Mouse (Mus musculus) gastrocnemius, adult 2 months (tissue): Measurements from ENCODE around the gene Shox2. TPM values are rescaled to one million over a fixed set of nuclear protein-coding genes. Genes with fewer than 3 reads are reported as not detected.

Experiments
- DNase-seq: peaks from one replicate; pipeline ENCODE4 v3.0.0; 2022
- H3K27ac ChIP-seq: fragments of 200-600 bp; 2 replicates; pipeline ENCODE4 v1.8.1; 2022; ENCODE audit warnings: mild to moderate bottlenecking
- H3K4me3 ChIP-seq: fragments of 200-600 bp; 2 replicates; pipeline ENCODE4 v1.8.1; 2022; ENCODE audit warnings: mild to moderate bottlenecking, moderate library complexity
- CTCF ChIP-seq: fragments of 200-600 bp; IDR thresholded peaks from 2 replicates; pipeline ENCODE4 v1.8.1; 2022; ENCODE audit warnings: antibody characterized with exemption, mild to moderate bottlenecking, moderate library complexity
- intact Hi-C: fragments of 180-260 bp; cut with DNase I; formaldehyde crosslinking; loops from one replicate; pipeline ENCODE4 v1.15.1; 2025
- long read RNA-seq, 2 experiments: library from polyadenylated mRNA; stranded (forward); transcript quantifications; one replicate each; pipeline ENCODE4 v2.0.0; 2021
- total RNA-seq, 2 experiments: library from RNA; stranded (reverse); gene quantifications; 2 replicates each; pipeline ENCODE4 v1.2.3; 2021

Gene Shox2
- total RNA-seq, result 1 to 10 TPM; 1.4 to 2.3 TPM
- long read RNA-seq, experiment 1, partial matches to known transcripts, result 0 of 4 reads
- long read RNA-seq, experiment 1, other reads (novel, unspliced or antisense), result 1 of 4 reads
- long read RNA-seq, experiment 2, partial matches to known transcripts, result 0 of 3 reads
- long read RNA-seq, experiment 2, other reads (novel, unspliced or antisense), result 2 of 3 reads

DNA sequence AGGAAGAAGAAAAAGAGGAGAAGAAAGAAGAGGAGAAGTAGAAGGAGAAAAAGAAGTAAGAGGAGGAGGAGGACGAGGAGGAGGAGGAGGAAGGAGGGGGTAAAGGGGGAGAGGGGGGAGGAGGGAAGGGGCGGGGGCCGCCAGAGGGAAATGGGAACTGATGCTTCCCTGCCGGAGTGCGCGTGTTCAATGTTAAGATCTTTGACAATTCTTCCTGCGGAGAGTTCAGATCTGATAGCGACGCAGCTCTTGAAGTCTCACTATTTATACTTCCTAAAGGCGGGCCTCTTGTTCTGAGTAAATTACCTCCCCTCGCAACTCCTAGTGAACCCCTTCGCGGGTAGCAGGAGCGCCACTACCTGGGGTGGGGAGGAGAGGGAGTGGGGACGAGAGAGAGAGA is at the start of gene Shox2:
Shox2 (minus strand) TSS at position 66 of the 400 bp plus-strand sequence.
- peak within 1 kb of the TSS; percentile 74 for H3K4me3 ChIP-seq
- H3K27ac ChIP-seq, result peak within 1 kb of the TSS; percentile 84
- DNase-seq, result peak; percentile 26
- TF ChIP-seq CTCF, result no peak
- intact Hi-C loops, result no loop called here

DNA sequence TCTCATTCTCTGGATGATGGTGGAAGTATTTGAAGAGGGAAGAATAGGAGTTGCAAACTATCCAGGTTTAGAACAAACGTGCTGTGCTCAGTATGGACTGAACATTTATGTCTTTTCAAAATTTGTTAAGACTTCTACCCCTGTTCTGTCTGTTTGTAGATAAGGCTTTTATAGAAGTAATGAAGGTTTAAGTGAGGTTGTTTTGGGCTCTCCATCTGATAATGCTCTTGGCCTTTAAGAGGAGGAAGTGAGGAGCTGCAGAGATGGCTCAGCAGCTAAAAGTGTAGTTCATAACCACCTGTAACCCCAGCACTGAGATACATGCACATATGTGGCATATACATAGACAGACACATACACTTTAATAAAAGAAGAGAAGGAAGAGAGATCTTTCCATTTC is 15.2 kb upstream of the Shox2 start:
- no peak for TF ChIP-seq CTCF
- intact Hi-C loops, result no loop called here
- H3K4me3 ChIP-seq, result no peak overlapping the region
- H3K27ac ChIP-seq, result no peak overlapping the region
- no peak for DNase-seq

DNA sequence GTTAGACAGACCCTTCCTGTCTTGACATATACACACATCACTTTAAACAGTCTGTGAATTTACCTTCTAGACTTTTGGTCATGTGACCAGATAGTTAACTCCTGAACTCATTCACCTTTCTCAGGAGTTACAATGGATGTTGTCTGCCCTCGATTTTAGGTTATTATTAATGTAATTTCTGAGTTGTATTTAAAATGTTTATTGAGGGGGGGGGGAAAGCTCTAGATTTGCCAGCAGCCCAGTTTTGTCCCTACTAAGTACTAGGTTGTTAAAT is 4.7 kb upstream of the Shox2 start:
- DNase-seq, result no peak
- Histone ChIP-seq H3K4me3 (peak overlapping the region; percentile 83), H3K27ac (peak overlapping the region; percentile 85)
- no peak for TF ChIP-seq CTCF
- intact Hi-C loops, result no loop called here

DNA sequence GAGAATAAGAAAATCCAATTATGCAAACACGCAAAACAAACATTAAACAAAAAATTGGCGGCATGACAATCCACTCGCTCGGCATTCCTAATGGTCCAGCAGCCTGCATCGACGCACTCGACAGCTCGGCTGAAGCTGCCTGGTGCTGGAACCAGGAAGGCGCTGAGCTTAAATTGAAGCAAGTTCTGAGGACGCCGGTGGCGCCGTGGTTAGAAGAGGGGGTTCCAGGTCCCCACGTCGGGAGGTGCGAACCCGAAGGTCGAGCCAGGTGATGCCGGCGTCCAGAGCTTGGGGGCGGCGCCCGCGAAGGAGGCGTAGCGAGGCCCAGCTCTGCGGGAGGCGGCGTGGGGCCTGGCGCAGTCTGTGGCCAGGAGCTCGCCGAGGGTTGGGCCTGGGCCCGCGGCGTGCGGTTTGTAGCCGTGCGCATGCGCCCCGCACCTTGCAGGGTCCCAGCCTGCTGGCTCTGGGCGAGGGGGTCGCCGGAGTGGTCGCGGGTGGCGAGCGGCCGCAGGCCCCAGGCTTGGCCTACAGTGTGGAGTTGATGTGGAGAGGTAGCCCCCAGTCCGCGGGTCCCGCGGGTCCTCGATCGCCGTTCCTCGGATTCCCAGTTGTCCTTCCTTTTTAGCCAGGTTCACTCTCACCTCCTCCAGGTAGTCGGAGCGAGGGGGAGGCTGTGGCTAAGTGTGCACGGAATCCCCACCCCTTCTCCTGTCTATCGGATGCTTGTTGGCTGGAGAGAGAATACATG is 4.1 kb upstream of the Shox2 start:
- Histone ChIP-seq H3K4me3 (peak overlapping the region; percentile 83), H3K27ac (peak overlapping the region; percentile 85)
- DNase-seq, result peak; percentile 85
- intact Hi-C loops, result no loop called here
- TF ChIP-seq CTCF, result no peak

DNA sequence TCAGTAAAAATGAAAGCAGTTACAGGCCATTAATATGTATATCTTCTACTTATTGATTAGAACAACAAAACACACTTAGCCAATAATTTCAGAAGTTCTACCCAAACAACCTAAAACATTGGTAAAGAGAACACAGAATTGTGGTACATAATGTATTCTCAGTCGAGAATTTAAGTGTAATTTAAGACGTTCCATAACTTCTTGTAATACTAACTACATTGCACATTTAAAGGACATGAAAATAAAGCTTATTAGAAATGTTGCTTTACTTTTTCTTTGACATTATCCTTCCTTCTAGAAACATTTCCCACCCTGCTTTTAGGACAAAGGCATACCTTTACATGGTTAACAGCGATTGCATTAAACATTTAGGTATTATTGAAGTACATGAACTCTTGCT is 1.9 kb upstream of the Shox2 start:
- intact Hi-C loops, result no loop called here
- H3K4me3 ChIP-seq, result no peak overlapping the region; the same call in 1 of the 2 replicates

DNA sequence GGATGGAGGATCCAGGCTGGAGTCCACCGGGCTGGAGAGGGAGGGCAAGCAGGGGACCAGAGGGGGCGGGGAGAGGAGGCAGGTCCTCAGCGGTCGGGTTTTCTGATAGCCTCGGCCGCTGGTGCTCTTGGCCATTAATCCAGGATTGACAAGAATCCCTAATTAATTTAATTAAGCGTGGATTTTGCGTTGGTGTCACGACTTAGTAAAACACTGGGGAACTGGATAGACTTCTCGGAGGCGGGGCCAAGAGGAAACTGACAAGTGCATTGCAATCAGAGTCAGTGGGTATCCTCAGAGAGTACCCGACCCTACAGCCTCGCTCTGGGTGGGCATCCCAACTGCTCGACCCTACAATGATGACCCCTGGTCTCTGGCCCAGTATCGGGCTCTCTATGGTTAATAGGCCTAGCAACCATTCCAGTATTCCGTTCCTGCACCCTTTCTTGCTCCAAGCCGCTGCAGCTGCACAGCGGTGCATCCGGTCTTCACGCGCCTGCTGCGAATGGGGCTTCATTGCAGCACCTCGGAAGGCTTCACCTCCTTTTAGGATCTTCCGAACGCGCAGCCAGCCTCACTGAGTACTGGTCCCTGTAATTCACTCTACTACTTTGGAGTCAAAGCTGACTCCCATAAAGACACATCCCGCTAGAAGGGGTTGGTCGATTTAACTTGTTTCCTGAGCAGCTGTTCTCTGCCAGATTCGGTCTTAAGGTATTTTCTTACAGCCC is 775 bp upstream of the Shox2 start:
- intact Hi-C loops, result no loop called here
- Histone ChIP-seq H3K4me3 (peak overlapping the region; percentile 74), H3K27ac (peak overlapping the region; percentile 57)
- DNase-seq, result peak; percentile 46
- no peak for TF ChIP-seq CTCF

More for the DNA sequence above, 1.9 kb upstream of the Shox2 start:
- no peak for DNase-seq
- TF ChIP-seq CTCF, result no peak
- H3K27ac ChIP-seq, result peak overlapping the region; percentile 12; the same call in 1 of the 2 replicates

DNA sequence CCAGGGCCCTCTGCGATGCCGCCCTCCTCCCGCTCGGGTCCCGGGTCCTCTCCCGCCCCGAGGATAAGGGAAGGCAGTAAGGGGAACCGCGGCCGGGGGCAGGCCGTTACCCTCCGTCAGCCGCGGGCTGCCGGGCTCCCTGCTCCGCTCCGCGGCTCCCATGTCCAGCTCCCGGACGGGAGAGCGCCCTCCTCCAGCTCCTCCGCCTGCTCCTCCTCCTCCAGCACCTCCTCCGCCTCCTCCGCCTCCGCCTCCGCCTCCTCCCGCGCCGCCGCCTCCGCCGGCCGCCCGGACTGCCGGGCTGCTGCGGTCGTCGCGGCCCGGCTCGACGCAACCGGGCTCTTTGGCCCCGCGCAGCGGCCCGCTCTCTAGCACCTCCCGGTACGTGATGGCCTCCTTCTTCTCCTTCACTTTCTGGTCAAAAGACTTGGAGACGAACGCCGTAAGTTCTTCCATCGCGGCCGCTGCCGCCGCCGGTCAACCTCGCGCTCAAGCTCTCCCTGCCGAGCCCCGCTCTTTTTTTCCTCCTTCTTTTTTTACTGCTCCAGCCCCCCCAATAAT is 390 bp downstream of the Shox2 start, which contains the start of gene Rsrc1:
Rsrc1 (plus strand) TSS at position 290 of the 561 bp plus-strand sequence.
- peak within 1 kb of the TSS; percentile 84 for H3K27ac ChIP-seq
- intact Hi-C loops, result no loop called here
- no peak for TF ChIP-seq CTCF
- DNase-seq, result peak; percentile 84
- H3K4me3 ChIP-seq, result peak within 1 kb of the TSS; percentile 74

DNA sequence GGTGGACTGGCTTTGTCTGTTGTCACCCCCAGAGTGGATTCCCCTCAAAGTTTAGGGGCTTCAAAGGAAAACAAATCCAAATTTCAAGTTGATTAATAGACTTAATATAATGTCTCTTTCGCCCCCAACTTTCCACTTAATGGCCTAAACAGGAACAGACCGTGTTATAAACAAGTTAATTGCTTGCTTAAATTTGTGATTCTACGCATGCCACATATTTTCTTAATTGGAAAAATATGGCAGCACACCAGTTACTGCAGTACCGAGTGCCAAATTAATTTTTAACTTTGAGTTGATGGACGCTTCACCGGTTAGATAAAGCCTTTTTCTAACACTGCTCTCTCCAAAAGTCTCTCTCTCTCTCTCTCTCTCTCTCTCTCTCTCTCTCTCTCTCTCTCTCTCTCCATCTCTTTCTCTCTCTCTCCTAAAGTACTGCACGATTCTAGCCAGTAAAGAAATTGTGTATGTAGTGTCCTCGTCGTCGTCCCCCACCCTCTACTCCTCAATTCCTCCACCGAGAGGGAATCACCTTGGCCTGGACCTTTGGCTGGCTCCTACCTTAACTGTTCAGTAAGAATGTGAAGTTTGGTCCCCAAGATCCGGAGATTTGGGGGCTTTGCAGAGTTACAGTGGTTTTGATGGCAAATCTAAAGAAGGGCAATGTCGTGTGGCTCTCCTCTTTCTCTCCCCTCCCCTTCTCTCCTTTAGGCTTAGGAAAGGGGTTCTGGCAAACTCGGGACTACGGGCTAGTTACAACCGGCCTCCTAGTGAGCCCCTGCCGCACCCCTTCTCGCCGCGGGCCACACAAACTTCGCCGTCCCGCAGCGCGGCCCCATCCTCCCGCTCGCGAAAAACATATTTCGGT is 1.2 kb downstream of the Shox2 start:
- peak overlapping the region; percentile 74 for H3K4me3 ChIP-seq
- peak overlapping the region; percentile 84 for H3K27ac ChIP-seq
- intact Hi-C loops, result no loop called here
- DNase-seq, result no peak
- no peak for TF ChIP-seq CTCF

DNA sequence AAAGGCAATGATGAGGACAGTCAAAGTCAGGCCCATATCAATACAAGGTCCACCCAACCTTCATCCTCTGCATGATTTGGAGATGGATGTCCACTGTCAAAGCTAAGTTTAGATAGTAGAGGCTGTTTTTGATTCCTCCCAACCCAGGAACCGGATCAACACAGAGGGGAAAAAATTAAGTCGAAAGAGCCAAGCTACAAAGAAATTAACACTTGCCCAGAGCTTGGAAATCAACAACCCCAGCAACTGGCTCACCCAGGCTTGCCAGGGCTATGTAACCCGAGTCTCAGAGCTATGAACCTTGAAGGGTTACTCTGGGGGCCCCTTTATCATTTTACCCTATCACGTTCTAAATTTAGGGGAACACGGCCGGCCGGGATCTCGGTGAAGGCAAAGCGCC is 2.1 kb downstream of the Shox2 start:
- H3K4me3 ChIP-seq, result peak overlapping the region; percentile 74
- intact Hi-C loops, result no loop called here
- H3K27ac ChIP-seq, result peak overlapping the region; percentile 73

DNA sequence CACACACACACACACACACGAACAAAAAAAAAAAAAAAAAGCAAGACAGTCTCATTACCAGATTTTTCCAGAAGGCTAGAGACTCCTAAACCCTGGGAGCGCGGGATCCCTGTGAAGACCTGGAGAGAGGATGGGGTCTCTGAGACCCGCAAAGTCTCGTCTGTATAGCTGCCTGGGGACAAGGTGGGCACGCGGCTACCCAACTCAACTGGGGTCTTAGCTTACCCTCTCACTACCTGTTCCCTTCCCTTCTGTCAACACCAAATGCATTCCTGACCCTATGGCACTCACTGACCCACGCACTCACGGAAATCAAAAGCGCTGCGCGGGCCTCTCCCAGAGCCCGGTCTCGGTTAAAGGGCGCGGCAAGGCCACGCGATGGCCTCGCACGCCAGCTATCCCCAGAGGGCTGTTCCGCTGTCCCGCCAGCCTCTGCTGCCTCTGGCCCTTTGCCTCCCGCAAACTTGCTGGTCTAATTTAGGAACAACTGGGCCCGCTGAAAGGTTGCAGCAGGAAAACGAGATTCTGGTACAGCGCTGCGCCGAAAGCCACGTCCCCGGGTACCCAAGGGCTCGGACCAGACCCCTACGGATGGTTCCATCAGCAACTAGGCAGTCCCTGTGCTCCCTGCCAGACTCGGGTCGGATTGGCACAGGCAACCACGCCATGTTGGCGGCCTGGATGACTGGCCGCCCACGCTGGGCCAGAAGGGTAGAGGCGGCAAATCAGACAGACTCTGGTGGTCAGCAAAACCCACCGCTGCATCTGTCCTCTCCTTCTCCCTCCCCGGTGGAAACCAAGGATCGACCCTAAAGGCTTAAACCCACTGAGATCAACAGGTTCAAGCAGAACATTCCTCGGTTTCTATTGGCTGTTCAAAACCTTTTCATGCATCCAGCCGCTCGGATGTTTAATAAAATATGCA is 2.9 kb downstream of the Shox2 start:
- intact Hi-C loops, result no loop called here
- Histone ChIP-seq H3K4me3 (peak overlapping the region; percentile 74), H3K27ac (peak overlapping the region; percentile 73)
- TF ChIP-seq CTCF, result no peak
- peak; percentile 72 for DNase-seq

More for the DNA sequence above, 2.1 kb downstream of the Shox2 start:
- TF ChIP-seq CTCF, result no peak
- no peak for DNase-seq

DNA sequence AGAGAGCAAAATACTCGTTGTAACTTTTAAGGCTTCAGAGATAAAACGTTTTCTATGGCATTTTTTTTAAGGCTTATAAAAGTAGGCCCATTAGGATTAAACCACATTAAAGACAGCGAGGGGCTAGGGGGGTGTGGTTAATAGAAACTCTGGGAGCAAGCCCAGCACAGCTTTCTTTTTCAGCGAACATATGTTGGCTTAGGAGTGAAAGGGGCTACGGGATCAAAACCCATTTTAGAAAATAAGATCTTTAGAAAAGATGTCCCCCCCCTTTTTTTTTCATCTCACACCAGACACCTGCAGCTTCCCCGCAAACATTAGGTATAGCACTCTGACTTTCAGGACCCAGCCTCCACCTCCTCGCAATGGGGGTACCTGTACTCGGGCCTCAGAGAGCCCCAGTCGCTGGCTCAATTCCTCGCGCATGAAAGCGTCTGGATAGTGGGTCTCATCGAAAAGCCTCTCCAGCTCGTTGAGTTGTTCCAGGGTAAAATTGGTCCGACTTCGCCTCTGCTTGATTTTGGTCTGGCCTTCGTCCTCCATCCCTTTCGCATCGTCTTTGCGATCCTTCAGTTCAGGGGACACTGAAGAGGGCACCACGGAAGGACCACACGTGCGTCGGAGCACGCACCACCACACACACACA is 3.6 kb downstream of the Shox2 start:
- H3K4me3 ChIP-seq, result peak overlapping the region; percentile 74
- intact Hi-C loops, result no loop called here

More for the DNA sequence above, 3.6 kb downstream of the Shox2 start:
- DNase-seq, result peak; percentile 15
- TF ChIP-seq CTCF, result no peak
- peak overlapping the region; percentile 7 for H3K27ac ChIP-seq
